In genomic region chr14:110043211-110043610, GRCm38 (mm10) we compare ENCODE assay signal across 35 mouse cellular contexts.
"Had no signal": no experiment of that assay in that cellular context is flagged by ENCODE, and none has a peak within 500 bp of the region (broad histone marks: within the 10 kb centered on the region; RNA-seq: fewer than 3 reads in every experiment).

No protein-coding gene starts in this region.

- H3K27ac ChIP-seq: heart, embryonic 13.5 days; heart, embryonic 15.5 days; hindbrain, embryonic 10.5 days; hindbrain, embryonic 12.5 days; hindbrain, embryonic 13.5 days; hindbrain, embryonic 14.5 days; hindbrain, embryonic 15.5 days; hindbrain, postnatal 0 days; intestine, embryonic 15.5 days; kidney, embryonic 15.5 days; kidney, postnatal 0 days; layer of hippocampus, adult 2 months; left cerebral cortex, adult 2 months had no signal

- H3K9me3 ChIP-seq: heart, embryonic 12.5 days; heart, embryonic 13.5 days; heart, embryonic 15.5 days; hindbrain, embryonic 10.5 days; hindbrain, embryonic 12.5 days; hindbrain, embryonic 13.5 days; hindbrain, embryonic 15.5 days; intestine, embryonic 15.5 days; kidney, embryonic 15.5 days had no signal

- H3K27me3 ChIP-seq: heart, embryonic 12.5 days; heart, embryonic 13.5 days; heart, embryonic 15.5 days; hindbrain, embryonic 12.5 days; hindbrain, embryonic 13.5 days; hindbrain, embryonic 15.5 days; intestine, embryonic 15.5 days; kidney, embryonic 15.5 days had no signal

- H3K4me2 ChIP-seq: heart, embryonic 11.5 days; heart, embryonic 12.5 days; heart, embryonic 13.5 days; heart, embryonic 15.5 days; hindbrain, embryonic 12.5 days; hindbrain, embryonic 13.5 days; hindbrain, embryonic 14.5 days; hindbrain, embryonic 15.5 days; intestine, embryonic 15.5 days; kidney, embryonic 15.5 days had no signal

- H3K4me1 ChIP-seq: heart, embryonic 12.5 days; heart, embryonic 13.5 days; heart, embryonic 15.5 days; hindbrain, embryonic 10.5 days; hindbrain, embryonic 12.5 days; hindbrain, embryonic 13.5 days; hindbrain, embryonic 15.5 days; intestine, embryonic 15.5 days; kidney, embryonic 15.5 days had no signal

- ATAC-seq: hindbrain, embryonic 16.5 days; hindbrain, postnatal 0 days; inflammation-experienced regulatory T-cells, adult 6 months; intestine, embryonic 15.5 days; intestine, embryonic 16.5 days; intestine, postnatal 0 days had no signal

- H3K9ac ChIP-seq: heart, embryonic 12.5 days; heart, embryonic 13.5 days; heart, embryonic 15.5 days; hindbrain, embryonic 12.5 days; hindbrain, embryonic 13.5 days; hindbrain, embryonic 14.5 days; hindbrain, embryonic 15.5 days; intestine, embryonic 15.5 days; kidney, embryonic 15.5 days had no signal

- H3K36me3 ChIP-seq: heart, embryonic 12.5 days; heart, embryonic 13.5 days; heart, embryonic 15.5 days; hindbrain, embryonic 10.5 days; hindbrain, embryonic 12.5 days; hindbrain, embryonic 13.5 days; hindbrain, embryonic 15.5 days; intestine, embryonic 15.5 days; kidney, embryonic 15.5 days had no signal

- DNase-seq: heart, postnatal 10 days; heart, postnatal 14 days; heart, postnatal 36 days; heart, postnatal 4 days; kidney, adult 11 months; kidney, adult 18-20 months; kidney, adult 2 months; kidney, adult 8-10 months; kidney, adult 9 months; kidney, postnatal 10 days; kidney, postnatal 14 days; kidney, postnatal 25 days; kidney, postnatal 36 days; kidney, postnatal 4 days; layer of hippocampus, adult 9-11 months; layer of hippocampus, postnatal 36 days had no signal

- H3K4me3 ChIP-seq: heart, embryonic 12.5 days; heart, embryonic 13.5 days; heart, embryonic 15.5 days; hindbrain, embryonic 10.5 days; hindbrain, embryonic 12.5 days; hindbrain, embryonic 13.5 days; hindbrain, embryonic 15.5 days; intestine, embryonic 15.5 days; kidney, embryonic 15.5 days; layer of hippocampus, adult 2 months; left cerebral cortex, adult 2 months had no signal
